Mouse (Mus musculus): Measurements from ENCODE around the gene Cadm2.

- no peak for TF ChIP-seq CTCF (IDR thresholded peaks at IDR 0.05; ENCODE audit: extremely low read depth, insufficient read length, insufficient replicate concordance, low read depth, low read length)
- TF ChIP-seq POLR2A (IDR thresholded peaks at IDR 0.05; ENCODE audit: low read depth, low read length) = no peak
Measured at GRCm38 (mm10) chr16:66892359-66892758, 728.3 kb downstream of the Cadm2 start.

Data from small intestine, adult 2 months (tissue).